Mouse (Mus musculus) layer of hippocampus, adult 8-10 months (tissue): ENCODE results near the gene Lactb. TPM values are rescaled to one million over a fixed set of nuclear protein-coding genes. Genes with fewer than 3 reads are reported as not detected.

Experiments
- total RNA-seq, 4 experiments: library from RNA; stranded (reverse); gene quantifications; 2 replicates each; pipeline ENCODE4 v1.2.4; 2022

The Lactb gene
- total RNA-seq, 4 experiments from 2014 or later, result 13.8 to 17.4 (median 16.6) TPM

Other genes starting within 250 kb of the Lactb start
- gene Aph1b, start 180.0 kb downstream of the Lactb start, total RNA-seq, result 10 to 100 TPM; 18.9 to 35.6 (median 28.1) TPM
- gene Gm10647, start 178.4 kb downstream of the Lactb start, total RNA-seq, result under 1 TPM; 0.18 to 0.60 (median 0.45) TPM
- 10 to 100 TPM in 2 of 4 experiments, 1 to 10 TPM in 2; 7.3 to 11.2 (median 9.6) TPM for gene Aph1c, start 140.8 kb downstream of the Lactb start, total RNA-seq
- gene Rab8b, start 55.8 kb downstream of the Lactb start, total RNA-seq, result 10 to 100 TPM; 37.9 to 58.3 (median 47.4) TPM
- gene Rps27l, start 29.4 kb downstream of the Lactb start, total RNA-seq, result 10 to 100 TPM; 38.7 to 48.0 (median 44.1) TPM
- gene Tpm1, start 73.9 kb upstream of the Lactb start, total RNA-seq, result 100 to 1,000 TPM; 179 to 185 (median 182) TPM